Mouse (Mus musculus): ENCODE measurements around the gene Tbl3.
A peak's percentile ranks its signal among the peaks of the same experiment; 100 is the strongest.
"Not testable (repeated sequence)": the region's sequence is repeated elsewhere in the genome, so short reads cannot be mapped to it uniquely, and the experiment has no call there.

The Tbl3 gene

GRCm38 (mm10) chr17:24728184-24728583 lies 20.7 kb upstream of the Tbl3 start:
- no peak for DNase-seq (ENCODE audit: low read depth in 1 of 2, low spot score in 2 of 2)

- DNase-seq (ENCODE audit: low read depth in 1 of 2, low spot score in 2 of 2) = no peak
Observed at GRCm38 (mm10) chr17:24727618-24728017, 20.2 kb upstream of the Tbl3 start, which contains the start of gene Rpl3l. Rpl3l (plus strand) TSS chr17:24727820.

GRCm38 (mm10) chr17:24725637-24726390 lies 18.4 kb upstream of the Tbl3 start:
- no peak for DNase-seq (ENCODE audit: low read depth in 1 of 2, low spot score in 2 of 2)

- peak; percentile 90 to 94 for DNase-seq (ENCODE audit: low read depth in 1 of 2, low spot score in 2 of 2)
Observed at GRCm38 (mm10) chr17:24724184-24724583, 16.7 kb upstream of the Tbl3 start, which contains the start of gene Ndufb10. Ndufb10 (minus strand) TSS chr17:24724478.

- DNase-seq (ENCODE audit: low read depth in 1 of 2, low spot score in 2 of 2) = no peak
Observed at GRCm38 (mm10) chr17:24723881-24724180, 16.4 kb upstream of the Tbl3 start.

- DNase-seq (ENCODE audit: low read depth in 1 of 2, low spot score in 2 of 2) = no peak
Observed at GRCm38 (mm10) chr17:24723122-24723880, 15.8 kb upstream of the Tbl3 start.

- DNase-seq (ENCODE audit: low read depth in 1 of 2, low spot score in 2 of 2) = no peak
Observed at GRCm38 (mm10) chr17:24722220-24722924, 14.9 kb upstream of the Tbl3 start.

GRCm38 (mm10) chr17:24721383-24721955 lies 14.0 kb upstream of the Tbl3 start:
- DNase-seq (ENCODE audit: low read depth in 1 of 2, low spot score in 2 of 2) = not testable (repeated sequence)

- DNase-seq (ENCODE audit: low read depth in 1 of 2, low spot score in 2 of 2) = not testable (repeated sequence)
Observed at GRCm38 (mm10) chr17:24720616-24721015, 13.2 kb upstream of the Tbl3 start.

- peak; percentile 95 to 96 for DNase-seq (ENCODE audit: low read depth in 1 of 2, low spot score in 2 of 2)
Observed at GRCm38 (mm10) chr17:24719494-24720222, 12.2 kb upstream of the Tbl3 start.

GRCm38 (mm10) chr17:24718938-24719337 lies 11.5 kb upstream of the Tbl3 start:
- DNase-seq (ENCODE audit: low read depth in 1 of 2, low spot score in 2 of 2) = not testable (repeated sequence)

- no peak for DNase-seq (ENCODE audit: low read depth in 1 of 2, low spot score in 2 of 2)
Observed at GRCm38 (mm10) chr17:24717943-24718342, 10.5 kb upstream of the Tbl3 start, which contains the start of the genes Rnf151 and Rps2. Rnf151 (minus strand) TSS chr17:24718063. Rps2 (plus strand) TSS chr17:24718116.

- no peak for DNase-seq (ENCODE audit: low read depth in 1 of 2, low spot score in 2 of 2)
Observed at GRCm38 (mm10) chr17:24716166-24716682, 8.8 kb upstream of the Tbl3 start.

GRCm38 (mm10) chr17:24715556-24715955 lies 8.1 kb upstream of the Tbl3 start:
- no peak for DNase-seq (ENCODE audit: low read depth in 1 of 2, low spot score in 2 of 2)

- no peak for DNase-seq (ENCODE audit: low read depth in 1 of 2, low spot score in 2 of 2)
Observed at GRCm38 (mm10) chr17:24708646-24709045, 1.2 kb upstream of the Tbl3 start.

GRCm38 (mm10) chr17:24707801-24708425 lies 453 bp upstream of the Tbl3 start:
- no peak for DNase-seq (ENCODE audit: low read depth in 1 of 2, low spot score in 2 of 2)

GRCm38 (mm10) chr17:24705821-24706220 lies 1.6 kb downstream of the Tbl3 start:
- no peak for DNase-seq (ENCODE audit: low read depth in 1 of 2, low spot score in 2 of 2)

GRCm38 (mm10) chr17:24701251-24701650 lies 6.2 kb downstream of the Tbl3 start:
- no peak for DNase-seq (ENCODE audit: low read depth in 1 of 2, low spot score in 2 of 2)

- no peak for DNase-seq (ENCODE audit: low read depth in 1 of 2, low spot score in 2 of 2)
Observed at GRCm38 (mm10) chr17:24699473-24699872, 8.0 kb downstream of the Tbl3 start.

GRCm38 (mm10) chr17:24698715-24699114 lies 8.7 kb downstream of the Tbl3 start:
- no peak for DNase-seq (ENCODE audit: low read depth in 1 of 2, low spot score in 2 of 2)
